Mouse (Mus musculus) ES-E14 (cell line): ENCODE measurements at regions not wholly inside any gene's neighbourhood (a gene's known extent, or its start where the extent isn't known, plus 50 kb on each side); places are given as distances from the start of the nearest gene placed in this dataset.

Source experiments
- DNase-seq: peaks from one replicate; pipeline ENCODE4 v3.0.0-alpha.2; 2013; ENCODE audit warnings: low read depth, low spot score
- H3K27ac ChIP-seq: 2 replicates; pipeline ENCODE4 v1.5.1; 2012; ENCODE audit warnings: low read depth, mild to moderate bottlenecking, low read length, moderate library complexity, mixed read lengths; ENCODE audit not compliant: poor library complexity, insufficient read depth, severe bottlenecking
- H3K36me3 ChIP-seq: 2 replicates; pipeline ENCODE4 v1.6.1; 2012; ENCODE audit warnings: mild to moderate bottlenecking, low read length, moderate library complexity, mixed read lengths; ENCODE audit not compliant: control insufficient read depth, poor library complexity, insufficient read depth, severe bottlenecking
- H3K4me1 ChIP-seq, 2 experiments: fragments of 150-350 bp in 1 of 2; sonication (generic) in 1 of 2; 2 replicates each; pipeline ENCODE4 v1.6.1; 2012; ENCODE audit warnings: low read length in 2 of 2, mild to moderate bottlenecking in 1 of 2, mixed read lengths in 1 of 2; ENCODE audit not compliant: control insufficient read depth in 2 of 2, insufficient read depth in 2 of 2, poor library complexity in 1 of 2
- H3K4me3 ChIP-seq, 2 experiments: fragments of 150-350 bp in 1 of 2; sonication (generic) in 1 of 2; 2 replicates each; pipeline ENCODE4 v1.5.1; 2012; ENCODE audit warnings: low read length in 2 of 2, low read depth in 1 of 2, mild to moderate bottlenecking in 1 of 2, mixed read lengths in 1 of 2; ENCODE audit not compliant: insufficient read depth in 1 of 2, poor library complexity in 1 of 2, severe bottlenecking in 1 of 2
- H3K9ac ChIP-seq: 2 replicates; pipeline ENCODE4 v1.6.1; 2012; ENCODE audit warnings: low read depth, mild to moderate bottlenecking, low read length, mixed read lengths; ENCODE audit not compliant: poor library complexity, insufficient read depth, severe bottlenecking
- H3K9me3 ChIP-seq: fragments of 150-350 bp; sonication (generic); 2 replicates; pipeline ENCODE4 v1.6.1; 2012; ENCODE audit warnings: low read depth, mild to moderate bottlenecking, low read length; ENCODE audit not compliant: control insufficient read depth, insufficient read depth
- CHD2 ChIP-seq: IDR thresholded peaks from 2 replicates; pipeline ENCODE4 v1.6.1; 2014; ENCODE audit warnings: mild to moderate bottlenecking, low read depth, low read length, inconsistent platforms
- HCFC1 ChIP-seq: IDR thresholded peaks from 2 replicates; pipeline ENCODE4 v1.6.1; 2012; ENCODE audit warnings: low read length, inconsistent platforms, borderline replicate concordance; ENCODE audit not compliant: insufficient read depth
- in situ Hi-C, 2 experiments: fragments of 600-800 bp; cut with MboI; formaldehyde crosslinking; loops; one replicate each; pipeline ENCODE4 v1.15.1; 2025; ENCODE audit warnings: low sequenced_read_pairs in 2 of 2, inconsistent platforms in 1 of 2; ENCODE audit not compliant: unreplicated experiment in 2 of 2

GRCm38 (mm10) chr5:76433623-76434022, 50.2 kb upstream of the Gm7271 start:
- in situ Hi-C loops: no loop called here
- H3K27ac ChIP-seq: no peak overlapping the region
- H3K4me3 ChIP-seq: no peak overlapping the region
- H3K36me3 ChIP-seq: no peaks in the 10 kb centered on the region
- no peak for DNase-seq
- H3K4me1 ChIP-seq: no peaks in the 10 kb centered on the region
- no peaks in the 10 kb centered on the region for H3K9me3 ChIP-seq
- no peak overlapping the region for H3K9ac ChIP-seq
- TF ChIP-seq CHD2: no peak
- no peak for TF ChIP-seq HCFC1
